Mouse (Mus musculus) fibroblast of lung, adult 2 months (primary cell): Measurements from ENCODE around the gene Mpi.

Experiments
- DNase-seq: peaks from one replicate; pipeline ENCODE4 v3.0.0-alpha.2; 2011; ENCODE audit warnings: low read depth

The Mpi gene

GRCm38 (mm10) chr9:57560861-57561710 lies 8.5 kb upstream of the Mpi start, which contains the start of gene Scamp2:
TSS of gene Scamp2 (plus strand) at chr9:57560943.
- DNase-seq, result peak; percentile 89

- DNase-seq, result no peak
Observed at GRCm38 (mm10) chr9:57560263-57560662, 7.7 kb upstream of the Mpi start.

GRCm38 (mm10) chr9:57559568-57559967 lies 7.0 kb upstream of the Mpi start:
- no peak for DNase-seq

GRCm38 (mm10) chr9:57558625-57559024 lies 6.1 kb upstream of the Mpi start:
- DNase-seq, result no peak

- no peak for DNase-seq
Observed at GRCm38 (mm10) chr9:57557215-57557614, 4.7 kb upstream of the Mpi start.

GRCm38 (mm10) chr9:57554753-57555152 lies 2.2 kb upstream of the Mpi start:
- no peak for DNase-seq

- DNase-seq, result no peak
Observed at GRCm38 (mm10) chr9:57553119-57553518, 556 bp upstream of the Mpi start.

GRCm38 (mm10) chr9:57550126-57550862 lies 2.3 kb downstream of the Mpi start:
- no peak for DNase-seq

- DNase-seq, result no peak
Observed at GRCm38 (mm10) chr9:57549186-57549585, 3.4 kb downstream of the Mpi start.

GRCm38 (mm10) chr9:57547869-57548268 lies 4.7 kb downstream of the Mpi start:
- DNase-seq, result no peak

- DNase-seq, result no peak
Observed at GRCm38 (mm10) chr9:57547287-57547686, 5.3 kb downstream of the Mpi start.

- no peak for DNase-seq
Observed at GRCm38 (mm10) chr9:57543951-57544350, 8.6 kb downstream of the Mpi start.

GRCm38 (mm10) chr9:57541312-57541711 lies 11.3 kb downstream of the Mpi start:
- no peak for DNase-seq

- no peak for DNase-seq
Observed at GRCm38 (mm10) chr9:57539550-57539949, 13.0 kb downstream of the Mpi start.

- DNase-seq, result no peak
Observed at GRCm38 (mm10) chr9:57537728-57538181, 14.8 kb downstream of the Mpi start.

- DNase-seq, result peak; percentile 61
Observed at GRCm38 (mm10) chr9:57537044-57537727, 15.4 kb downstream of the Mpi start, which contains the start of gene Fam219b. TSS of gene Fam219b (plus strand) at chr9:57537528.

- DNase-seq, result no peak
Observed at GRCm38 (mm10) chr9:57536362-57536761, 16.2 kb downstream of the Mpi start.

GRCm38 (mm10) chr9:57531946-57532345 lies 20.6 kb downstream of the Mpi start:
- DNase-seq, result no peak

- DNase-seq, result no peak
Observed at GRCm38 (mm10) chr9:57526435-57526834, 26.1 kb downstream of the Mpi start.

GRCm38 (mm10) chr9:57525516-57525915 lies 27.0 kb downstream of the Mpi start:
- no peak for DNase-seq

GRCm38 (mm10) chr9:57524439-57524838 lies 28.1 kb downstream of the Mpi start:
- no peak for DNase-seq

GRCm38 (mm10) chr9:57523754-57524153 lies 28.8 kb downstream of the Mpi start:
- DNase-seq, result no peak
